Mouse (Mus musculus) CH12.LX (cell line): ENCODE results near the gene Npm1.

Experiments
- BHLHE40 ChIP-seq: IDR thresholded peaks from 2 replicates; pipeline ENCODE4 v1.6.1; 2011; ENCODE audit warnings: mild to moderate bottlenecking, low read depth, low read length, improper control_type of control experiment
- CHD1 ChIP-seq: IDR thresholded peaks from 2 replicates; pipeline ENCODE4 v1.6.1; 2012; ENCODE audit warnings: low read depth, low read length, improper control_type of control experiment, inconsistent platforms
- CTCF ChIP-seq, 2 experiments: IDR thresholded peaks in 1 of 2; conservative IDR thresholded peaks in 1 of 2; 2 replicates each; pipeline ENCODE4 v1.5.1; 2011 to 2012; ENCODE audit warnings: low read depth in 2 of 2, low read length in 2 of 2, improper control_type of control experiment in 1 of 2, inconsistent platforms in 1 of 2, mild to moderate bottlenecking in 1 of 2, moderate library complexity in 1 of 2
- EP300 ChIP-seq: IDR thresholded peaks from 2 replicates; pipeline ENCODE4 v1.6.1; 2011; ENCODE audit warnings: low read length, improper control_type of control experiment
- JUND ChIP-seq: conservative IDR thresholded peaks from 2 replicates; pipeline ENCODE4 v1.6.1; 2011; ENCODE audit warnings: low read depth, low read length, improper control_type of control experiment
- MAX ChIP-seq: IDR thresholded peaks from 2 replicates; pipeline ENCODE4 v1.6.1; 2011; ENCODE audit warnings: low read length, improper control_type of control experiment
- MAZ ChIP-seq: IDR thresholded peaks from 2 replicates; pipeline ENCODE4 v1.6.1; 2012; ENCODE audit warnings: low read depth, mild to moderate bottlenecking, inconsistent platforms, low read length, improper control_type of control experiment, moderate library complexity
- MEF2A ChIP-seq: IDR thresholded peaks from 2 replicates; pipeline ENCODE4 v1.6.1; 2014; ENCODE audit warnings: low read depth, mild to moderate bottlenecking, inconsistent platforms, low read length, improper control_type of control experiment, borderline replicate concordance
- NRF1 ChIP-seq: IDR thresholded peaks from 2 replicates; pipeline ENCODE4 v1.6.1; 2014; ENCODE audit warnings: low read depth, mild to moderate bottlenecking, inconsistent platforms, low read length, improper control_type of control experiment, moderate library complexity
- POLR2A ChIP-seq: IDR thresholded peaks from 2 replicates; pipeline ENCODE4 v1.6.1; 2011; ENCODE audit warnings: low read depth, mild to moderate bottlenecking, improper control_type of control experiment, low read length
- USF2 ChIP-seq: conservative IDR thresholded peaks from 2 replicates; pipeline ENCODE4 v1.6.1; 2011; ENCODE audit warnings: low read depth, low read length, improper control_type of control experiment

- TF ChIP-seq CTCF (conservative IDR thresholded peaks at IDR 0.05 in 1 of 2, IDR thresholded peaks at IDR 0.05 in 1 of 2; ENCODE audit: low read depth in 2 of 2, low read length in 2 of 2) (no peak), MAZ (no peak), EP300 (no peak), BHLHE40 (no peak), JUND (no peak), USF2 (no peak), MAX (no peak), POLR2A (no peak), NRF1 (no peak), MEF2A (no peak), CHD1 (no peak)
Measured at GRCm38 (mm10) chr11:33204329-33204705, 41.3 kb upstream of the Npm1 start.
